Mouse (Mus musculus): Measurements from ENCODE around the gene Slc26a11.

DNA sequence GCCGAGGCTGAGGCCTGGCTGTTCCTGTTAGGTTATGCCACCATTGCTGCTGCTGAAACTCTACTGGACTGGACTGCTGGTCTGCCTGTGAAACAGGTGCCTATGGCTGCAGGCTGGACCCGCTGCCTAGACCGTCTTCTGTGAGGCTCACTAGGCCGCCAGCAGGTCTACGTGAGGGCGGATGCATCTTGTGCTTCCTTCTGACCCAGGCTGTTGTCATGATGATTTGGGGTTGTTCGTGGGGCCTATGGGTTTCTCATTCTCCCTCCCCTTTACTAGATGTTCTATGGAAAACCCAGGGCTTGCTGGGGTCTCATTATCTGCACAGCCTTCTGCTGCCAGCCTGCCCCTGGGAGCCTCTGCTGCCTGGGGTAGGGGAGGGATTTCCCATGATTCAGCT is 41.1 kb downstream of the Slc26a11 start:
- TF ChIP-seq CTCF (conservative IDR thresholded peaks at IDR 0.05; ENCODE audit: low read length) (no peak), NANOG (IDR thresholded peaks at IDR 0.05; ENCODE audit: borderline replicate concordance, low read length) (no peak), POU5F1 (IDR thresholded peaks at IDR 0.05; ENCODE audit: borderline replicate concordance, low read length) (no peak)

Data from E14TG2a.4 (cell line).